Mouse (Mus musculus) frontal cortex, postnatal 14 days (tissue): Measurements from ENCODE around the gene Ttc21a.
"Not testable (repeated sequence)": the region's sequence is repeated elsewhere in the genome, so short reads cannot be mapped to it uniquely, and the experiment has no call there.

Experiments
- DNase-seq, 2 experiments: peaks; one replicate each; pipeline ENCODE4 v3.0.0; 2022; ENCODE audit warnings: low spot score in 2 of 2

Gene Ttc21a

GRCm38 (mm10) chr9:119999636-120000035, 62.2 kb downstream of the Ttc21a start:
- DNase-seq = no peak

DNA sequence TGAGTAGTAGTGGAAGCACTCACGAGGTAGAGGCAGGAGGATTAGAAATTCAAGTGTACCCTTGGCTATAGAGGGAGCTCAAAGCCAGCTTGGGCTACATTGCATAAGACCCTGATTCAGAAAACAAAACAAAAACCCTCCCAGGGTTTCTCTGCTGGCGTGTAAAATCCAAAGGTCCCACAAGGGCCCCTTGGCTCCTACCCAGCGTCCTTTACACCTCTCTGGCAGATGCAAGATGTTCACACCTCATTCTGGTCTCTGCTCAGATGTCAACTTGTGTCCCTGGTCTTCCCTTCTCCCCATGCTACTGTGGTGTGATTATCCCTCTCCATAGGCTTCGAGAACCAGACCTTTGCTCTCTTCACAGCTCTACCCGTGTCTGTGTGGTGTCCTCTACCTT, 63.4 kb downstream of the Ttc21a start:
- no peak for DNase-seq

GRCm38 (mm10) chr9:120001945-120002725, 64.7 kb downstream of the Ttc21a start:
- peak in 1 of 2 experiments; percentile 48 for DNase-seq

GRCm38 (mm10) chr9:120002893-120003292, 65.5 kb downstream of the Ttc21a start:
- no peak for DNase-seq

- no peak for DNase-seq
These were observed 68.5 kb downstream of the Ttc21a start for GRCm38 (mm10) chr9:120005936-120006335.

GRCm38 (mm10) chr9:120007833-120008232, 70.4 kb downstream of the Ttc21a start:
- no peak for DNase-seq

DNA sequence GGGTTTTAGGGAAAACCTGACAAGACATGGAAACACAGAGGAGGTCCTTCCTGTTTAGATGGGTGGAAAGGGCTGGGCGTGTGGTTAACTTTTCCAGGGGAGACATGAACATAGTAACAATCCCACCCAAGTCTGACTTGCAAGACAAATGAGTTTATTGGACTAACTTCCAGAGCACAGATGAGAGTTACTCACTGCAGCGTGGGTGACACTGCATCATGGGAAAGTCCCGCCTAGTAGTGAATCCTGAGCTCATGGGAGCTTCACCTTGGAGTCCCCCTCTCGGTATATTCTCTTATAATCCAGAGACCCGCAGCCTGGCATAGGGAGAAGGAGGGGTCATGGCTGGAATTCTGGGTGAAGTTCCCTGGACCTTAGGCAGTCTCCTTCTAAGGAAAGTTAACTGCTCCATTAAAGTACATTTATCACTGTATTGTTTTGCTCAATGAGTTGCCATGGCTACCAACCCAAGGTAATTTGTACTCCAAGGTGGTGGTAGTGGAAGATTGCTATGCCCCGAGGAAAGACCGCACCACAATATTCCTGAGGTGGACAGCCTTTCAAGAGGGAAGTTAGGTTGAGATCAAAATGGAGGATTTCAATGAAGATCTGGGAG, 71.9 kb downstream of the Ttc21a start:
- DNase-seq = no peak

DNA sequence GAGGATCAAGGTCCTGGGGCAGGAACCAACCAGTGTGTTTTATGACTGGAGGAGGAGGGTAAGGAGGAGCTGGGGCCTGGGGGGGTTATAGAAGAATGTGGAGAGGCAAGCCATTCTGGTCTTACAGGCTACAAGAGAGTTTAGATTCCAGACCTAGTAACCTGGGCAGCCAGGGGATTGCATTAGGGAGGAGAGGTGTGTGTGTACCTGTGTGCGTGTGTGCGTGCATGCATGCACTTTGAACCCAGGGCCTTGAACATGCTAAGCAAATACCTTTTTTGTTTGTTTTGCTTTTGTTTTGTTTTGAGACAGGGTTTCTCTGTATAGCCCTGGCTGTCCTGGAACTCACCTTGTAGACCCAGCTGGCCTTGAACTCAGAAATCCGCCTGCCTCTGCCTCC, 72.5 kb downstream of the Ttc21a start:
- no peak for DNase-seq

GRCm38 (mm10) chr9:120010781-120011511, 73.5 kb downstream of the Ttc21a start:
- DNase-seq = peak; percentile 93 to 96

GRCm38 (mm10) chr9:120011533-120011932, 74.1 kb downstream of the Ttc21a start:
- DNase-seq = peak; percentile 54

DNA sequence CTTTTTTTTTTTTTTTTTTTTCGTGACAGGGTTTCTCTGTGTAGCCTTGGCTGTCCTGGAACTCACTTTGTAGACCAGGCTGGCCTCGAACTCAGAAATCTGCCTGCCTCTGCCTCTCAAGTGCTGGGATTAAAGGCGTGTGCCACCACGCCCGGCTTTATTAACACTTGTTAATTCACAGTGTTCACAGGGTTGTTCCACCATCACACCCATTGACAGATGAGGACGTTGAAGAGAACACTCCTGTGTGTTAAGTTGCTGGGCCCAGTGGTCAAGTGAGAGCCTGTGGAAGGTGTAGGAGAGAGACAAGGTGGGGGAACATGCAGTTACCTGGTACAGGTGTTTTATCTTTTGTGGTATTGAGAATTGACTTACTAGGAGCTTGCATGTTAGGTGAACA, 74.8 kb downstream of the Ttc21a start:
- not testable (repeated sequence) for DNase-seq

DNA sequence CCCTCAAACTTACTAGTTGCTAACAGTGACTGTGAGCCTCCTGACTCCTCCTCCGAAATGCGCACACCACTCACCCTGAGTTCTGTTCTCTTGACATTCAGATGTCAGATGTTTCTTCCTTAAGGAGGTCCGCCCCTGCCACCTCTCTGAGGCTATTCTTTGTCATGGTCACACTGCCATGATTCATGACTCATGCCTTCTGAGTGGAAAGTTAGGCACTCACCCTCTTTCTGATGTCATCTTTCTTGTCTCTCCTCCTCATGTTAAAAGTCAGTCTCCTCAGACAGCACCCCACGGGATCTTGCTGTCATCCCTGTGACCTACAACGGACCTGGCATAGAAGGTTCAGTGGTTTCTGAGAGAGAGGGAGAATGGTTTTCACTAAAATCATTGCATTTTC, 75.4 kb downstream of the Ttc21a start:
- DNase-seq = no peak

GRCm38 (mm10) chr9:120013251-120013820, 75.9 kb downstream of the Ttc21a start:
- DNase-seq = no peak

GRCm38 (mm10) chr9:120014828-120015227, 77.4 kb downstream of the Ttc21a start:
- no peak for DNase-seq

- no peak for DNase-seq
These were observed 79.5 kb downstream of the Ttc21a start for GRCm38 (mm10) chr9:120016956-120017355.
